Mouse (Mus musculus): ENCODE results near the gene Colec11. TPM values are rescaled to one million over a fixed set of nuclear protein-coding genes. Genes with fewer than 3 reads are reported as not detected.

Colec11 gene
- total RNA-seq, 2 experiments from 2014 or later, result 27.3 to 31.6 TPM

Other genes with a start within 250 kb of the Colec11 start
- under 1 TPM; 0.29 to 0.30 TPM for gene Dcdc2c, start 71.0 kb downstream of the Colec11 start, total RNA-seq (2021)
- gene Allc, start 40.9 kb downstream of the Colec11 start, total RNA-seq (2021), result not detected
- 100 to 1,000 TPM; 378 to 389 TPM for gene Rps7, start 12.6 kb upstream of the Colec11 start, total RNA-seq (2021)
- gene Rnaseh1, start 26.2 kb upstream of the Colec11 start, total RNA-seq (2021), result 1 to 10 TPM; 7.5 to 8.7 TPM
- 10 to 100 TPM; 34.7 to 38.3 TPM for gene Adi1, start 51.9 kb upstream of the Colec11 start, total RNA-seq (2021)
- 10 to 100 TPM; 27.1 to 31.4 TPM for gene Trappc12, start 127.1 kb upstream of the Colec11 start, total RNA-seq (2021)
- 10 to 100 TPM in 1 of 2 experiments, 1 to 10 TPM in 1; 9.8 to 11.2 TPM for gene Eipr1, start 128.4 kb upstream of the Colec11 start, total RNA-seq (2021)